Mouse (Mus musculus): ENCODE measurements at regions not wholly inside any gene's neighbourhood (a gene's known extent, or its start where the extent isn't known, plus 50 kb on each side); places are given as distances from the start of the nearest gene placed in this dataset.
"Not testable (repeated sequence)": the region's sequence is repeated elsewhere in the genome, so short reads cannot be mapped to it uniquely, and the experiment has no call there.

GRCm38 (mm10) chr16:82661015-82661414, 167.2 kb upstream of the Gm21833 start:
- DNase-seq = peak; percentile 94

GRCm38 (mm10) chr16:82674926-82675325, 153.3 kb upstream of the Gm21833 start:
- DNase-seq = no peak

GRCm38 (mm10) chr16:82683113-82683512, 145.1 kb upstream of the Gm21833 start:
- not testable (repeated sequence) for DNase-seq

DNA sequence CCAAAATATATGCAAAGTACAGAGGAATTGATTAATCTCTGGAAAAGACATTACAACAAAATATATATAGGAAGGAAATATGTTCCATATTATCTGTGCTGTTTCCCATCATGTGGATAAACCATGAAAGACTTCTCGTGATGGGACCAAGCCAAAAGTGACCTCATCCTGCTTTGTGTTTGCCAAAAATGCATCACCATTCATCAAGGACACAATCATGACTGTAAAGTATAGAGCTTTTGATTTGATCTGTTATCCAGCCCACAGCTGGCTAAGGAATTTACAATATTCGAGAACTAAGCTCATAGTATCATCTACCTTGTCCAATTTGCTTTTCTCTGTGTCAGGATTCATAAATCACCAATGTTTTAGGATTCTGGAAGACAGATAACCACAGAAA, 127.3 kb upstream of the Gm21833 start:
- no peak for DNase-seq

DNA sequence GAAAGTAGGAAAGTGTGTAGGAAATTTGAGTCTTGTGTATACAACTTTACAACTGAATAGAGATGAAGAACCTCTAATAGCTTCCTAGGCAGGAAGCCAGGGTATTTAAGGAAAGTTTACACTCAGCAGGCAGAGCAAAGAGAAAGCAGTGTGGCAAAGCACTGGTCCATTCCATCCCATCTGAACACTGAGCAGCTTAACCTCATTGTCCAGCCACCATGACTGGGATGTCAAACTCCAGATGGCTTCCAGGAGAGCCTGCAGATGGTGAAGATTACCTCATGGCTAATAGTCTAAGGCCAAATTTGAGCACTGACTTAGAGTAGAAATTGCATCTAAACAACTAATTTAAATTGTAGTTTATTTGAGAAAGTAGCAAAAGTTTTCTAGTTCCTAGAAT, 117.0 kb upstream of the Gm21833 start:
- DNase-seq = peak; percentile 81

- DNase-seq = no peak
Observed at GRCm38 (mm10) chr16:82734117-82734516, 94.1 kb upstream of the Gm21833 start.

DNA sequence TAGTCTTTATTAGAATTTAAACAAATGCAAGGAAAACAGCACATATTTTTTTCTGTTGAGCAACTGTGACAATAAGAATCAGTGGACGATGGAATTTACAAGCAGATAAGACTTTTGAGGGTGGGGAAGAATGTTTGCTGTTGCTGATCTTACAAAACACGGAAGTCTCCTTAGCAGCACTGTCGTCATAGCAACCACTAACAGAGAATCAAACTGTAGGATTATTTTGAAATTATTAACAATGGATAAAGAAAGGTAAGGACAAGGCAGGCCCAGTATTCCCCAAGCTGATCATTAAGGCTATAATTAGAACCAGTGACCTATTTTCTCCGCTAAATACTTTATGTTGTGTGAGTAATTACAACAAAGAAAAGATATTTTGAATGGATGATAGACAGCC, 69.7 kb upstream of the Gm21833 start:
- DNase-seq = no peak
